Mouse (Mus musculus): ENCODE measurements around the gene Clic1. TPM values are rescaled to one million over a fixed set of nuclear protein-coding genes. Genes with fewer than 3 reads are reported as not detected.
"Not testable (repeated sequence)": the region's sequence is repeated elsewhere in the genome, so short reads cannot be mapped to it uniquely, and the experiment has no call there.

Gene Clic1
- total RNA-seq, 2 experiments from 2014 or later = 9.2 to 9.6 TPM

DNA sequence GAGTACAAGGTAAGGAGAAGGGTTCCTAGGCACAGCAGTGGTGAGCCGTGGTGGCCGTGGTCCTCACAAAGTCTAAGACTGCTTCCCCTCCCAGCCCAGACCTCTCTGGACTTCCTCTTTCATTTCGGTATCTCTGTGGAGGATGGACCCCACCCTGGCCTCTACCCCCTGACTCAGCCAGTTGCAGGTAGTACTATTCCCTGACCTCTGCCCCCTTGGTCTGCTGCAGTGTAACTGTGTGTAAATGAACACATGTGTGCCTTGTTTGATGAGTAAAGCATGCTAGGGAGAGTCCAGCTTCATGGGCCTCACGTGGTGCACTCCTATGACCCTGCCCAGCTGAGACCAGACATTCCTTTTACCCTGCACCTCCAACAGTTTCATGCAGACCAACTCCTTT is 26.0 kb upstream of the Clic1 start:
- no peak for DNase-seq (ENCODE audit: low spot score in 2 of 2)
- no peak for TF ChIP-seq CTCF (conservative IDR thresholded peaks at IDR 0.05)

DNA sequence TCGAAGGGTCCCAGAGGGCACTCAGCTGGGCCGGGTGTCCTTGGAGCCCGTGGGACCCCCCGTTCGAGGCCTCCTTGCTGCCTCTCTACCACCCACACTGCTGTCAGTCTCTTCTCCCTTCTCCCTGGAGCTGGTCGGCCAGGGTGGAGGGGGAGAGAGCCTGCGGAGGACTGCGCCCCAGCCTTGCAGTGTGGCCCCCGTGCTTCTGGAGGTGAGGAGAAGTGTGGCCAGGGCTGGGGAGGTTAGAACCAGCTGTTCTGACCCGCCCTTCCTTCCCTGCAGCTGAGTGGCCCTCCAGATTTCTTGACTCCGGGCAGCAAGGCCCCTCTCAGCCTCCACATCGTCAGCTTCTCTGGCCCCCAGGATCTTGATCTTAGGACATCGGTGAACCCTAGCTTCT is 25.5 kb upstream of the Clic1 start:
- TF ChIP-seq CTCF (conservative IDR thresholded peaks at IDR 0.05) = no peak
- Histone ChIP-seq H3K27ac (no peak overlapping the region), H3K4me3 (no peak overlapping the region)
- no peak for DNase-seq (ENCODE audit: low spot score in 2 of 2)

More for the DNA sequence above, 26.0 kb upstream of the Clic1 start:
- Histone ChIP-seq H3K4me3 (no peak overlapping the region), H3K27ac (no peak overlapping the region)

DNA sequence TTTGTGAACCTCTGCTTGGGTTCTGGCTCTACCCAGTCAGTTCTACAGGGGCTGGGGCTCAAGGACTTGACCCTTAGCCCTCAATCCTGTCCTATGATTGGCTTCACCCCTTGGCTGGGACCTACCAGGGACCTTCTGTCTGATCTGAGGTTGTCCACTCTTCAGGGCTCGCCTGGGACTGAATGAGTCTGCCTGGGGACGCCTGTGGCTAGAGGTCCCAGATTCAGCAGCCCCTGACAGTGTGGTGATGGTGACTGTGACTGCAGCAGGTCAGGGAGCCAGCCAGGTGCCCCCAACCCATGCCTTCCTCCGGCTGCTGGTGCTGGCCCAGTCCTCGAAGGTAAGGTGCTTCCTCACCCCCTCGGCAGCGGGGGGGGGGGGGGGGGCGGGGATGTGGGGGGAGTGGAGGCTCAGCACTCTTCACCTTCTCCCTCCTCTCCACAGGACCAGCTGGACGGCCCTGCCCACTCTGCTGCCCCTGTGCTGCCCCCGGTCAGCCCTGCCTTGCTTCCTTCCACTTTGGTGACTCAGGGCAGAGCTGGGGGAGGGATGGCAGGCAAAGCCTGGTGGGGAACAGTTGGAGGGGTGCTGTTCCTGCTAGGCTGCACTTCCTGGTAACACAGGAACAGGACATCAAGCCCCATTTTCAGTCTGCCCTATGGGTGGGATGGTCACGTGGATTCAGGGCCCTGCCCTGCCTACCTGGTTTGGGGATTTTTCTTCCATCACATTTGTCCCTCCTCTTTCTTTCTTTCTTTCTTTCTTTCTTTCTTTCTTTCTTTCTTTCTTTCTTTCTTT is 24.9 kb upstream of the Clic1 start:
- DNase-seq (ENCODE audit: low spot score in 2 of 2) = no peak
- no peak overlapping the region for H3K27ac ChIP-seq
- TF ChIP-seq CTCF (conservative IDR thresholded peaks at IDR 0.05) = no peak
- H3K4me3 ChIP-seq = no peak overlapping the region

GRCm38 (mm10) chr17:35026206-35026605 is 23.6 kb upstream of the Clic1 start:
- H3K4me3 ChIP-seq = no peak overlapping the region
- H3K27ac ChIP-seq = no peak overlapping the region
- no peak for TF ChIP-seq CTCF (conservative IDR thresholded peaks at IDR 0.05)
- DNase-seq (ENCODE audit: low spot score in 2 of 2) = no peak

GRCm38 (mm10) chr17:35027277-35028068 is 22.3 kb upstream of the Clic1 start, which contains the start of gene Sapcd1:
Gene Sapcd1 (minus strand): TSS chr17:35028016.
- Histone ChIP-seq H3K4me3 (no peak within 1 kb of the TSS), H3K27ac (0 out of 2 replicates have a peak within 1 kb of the TSS, but pooled peaks have one; percentile 32)
- TF ChIP-seq CTCF (conservative IDR thresholded peaks at IDR 0.05) = no peak
- DNase-seq (ENCODE audit: low spot score in 2 of 2) = peak; percentile 35 to 51

DNA sequence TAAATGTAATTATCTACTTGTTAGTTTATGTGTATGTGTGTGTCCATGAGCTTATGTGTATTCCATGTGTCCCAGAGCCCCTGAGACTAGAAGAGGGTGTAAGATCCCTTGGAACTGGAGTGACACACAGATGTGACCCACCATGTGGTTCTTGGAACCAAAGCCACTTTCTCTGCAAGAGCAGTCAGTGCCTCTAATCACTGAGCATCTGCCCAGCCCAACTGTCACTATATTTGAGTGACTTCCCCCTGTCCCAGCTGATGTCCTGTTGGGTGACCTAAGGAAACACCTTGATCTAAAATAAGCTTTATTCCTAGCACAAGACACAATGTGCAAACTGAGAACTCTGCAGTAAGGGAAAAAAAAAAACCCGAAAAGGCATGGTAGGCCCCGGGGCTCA is 21.5 kb upstream of the Clic1 start:
- no peak for TF ChIP-seq CTCF (conservative IDR thresholded peaks at IDR 0.05)
- Histone ChIP-seq H3K4me3 (no peak overlapping the region), H3K27ac (no peak overlapping the region)
- DNase-seq (ENCODE audit: low spot score in 2 of 2) = no peak

- peak; percentile 73 for TF ChIP-seq CTCF (conservative IDR thresholded peaks at IDR 0.05)
- Histone ChIP-seq H3K4me3 (no peak overlapping the region), H3K27ac (no peak overlapping the region)
- no peak for DNase-seq (ENCODE audit: low spot score in 2 of 2)
Measured at GRCm38 (mm10) chr17:35029691-35030532, 19.9 kb upstream of the Clic1 start.

- no peak for DNase-seq (ENCODE audit: low spot score in 2 of 2)
- Histone ChIP-seq H3K4me3 (no peak overlapping the region), H3K27ac (no peak overlapping the region)
- TF ChIP-seq CTCF (conservative IDR thresholded peaks at IDR 0.05) = no peak
Measured at GRCm38 (mm10) chr17:35031272-35031671, 18.5 kb upstream of the Clic1 start.

DNA sequence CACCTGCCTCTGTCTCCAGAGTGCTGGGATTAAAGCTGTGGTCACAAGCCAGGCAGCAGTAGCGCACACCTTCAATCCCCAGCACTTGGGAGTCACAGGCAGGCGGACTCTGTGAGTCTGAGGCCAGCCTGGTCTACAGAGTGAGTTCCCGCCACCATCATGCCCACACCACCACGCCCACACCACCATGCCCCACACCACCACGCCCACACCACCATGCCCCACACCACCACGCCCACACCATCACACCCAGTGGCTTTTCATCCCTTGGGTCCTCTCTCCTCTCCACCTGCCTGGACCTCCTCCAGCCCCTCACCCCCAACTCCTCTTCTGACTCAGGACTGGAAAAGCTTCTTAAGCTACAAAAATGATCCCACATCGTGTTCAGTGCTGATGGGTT is 17.9 kb upstream of the Clic1 start:
- no peak for TF ChIP-seq CTCF (conservative IDR thresholded peaks at IDR 0.05)
- Histone ChIP-seq H3K4me3 (no peak overlapping the region), H3K27ac (no peak overlapping the region)
- no peak for DNase-seq (ENCODE audit: low spot score in 2 of 2)

DNA sequence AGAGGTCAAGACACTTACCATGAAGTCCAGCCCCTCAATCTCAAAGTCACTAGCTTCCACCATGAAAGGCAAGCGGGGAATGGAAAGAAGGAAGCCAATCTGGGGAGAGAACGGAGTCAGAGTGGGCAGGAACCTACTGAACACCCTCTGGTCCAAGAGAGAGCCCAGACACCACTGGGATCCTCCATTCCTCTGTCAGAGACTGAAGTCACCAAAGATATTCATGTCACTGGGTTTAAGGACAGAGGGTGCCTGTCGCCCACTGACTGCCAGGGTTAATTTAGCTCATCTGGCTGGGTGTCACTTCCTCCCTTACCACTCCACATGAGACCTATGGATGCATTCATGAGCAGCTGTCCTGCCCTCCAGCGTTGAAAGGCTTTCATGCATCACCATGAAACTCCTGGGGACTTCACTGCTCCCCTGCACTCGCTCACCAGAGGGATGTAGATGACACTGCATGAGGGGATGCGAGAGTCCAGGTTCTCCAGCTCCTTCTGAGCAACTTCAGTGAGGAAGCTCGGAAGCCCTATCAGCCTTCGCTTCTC is 17.4 kb upstream of the Clic1 start:
- Histone ChIP-seq H3K27ac (no peak overlapping the region), H3K4me3 (no peak overlapping the region)
- TF ChIP-seq CTCF (conservative IDR thresholded peaks at IDR 0.05) = no peak
- no peak for DNase-seq (ENCODE audit: low spot score in 2 of 2)

DNA sequence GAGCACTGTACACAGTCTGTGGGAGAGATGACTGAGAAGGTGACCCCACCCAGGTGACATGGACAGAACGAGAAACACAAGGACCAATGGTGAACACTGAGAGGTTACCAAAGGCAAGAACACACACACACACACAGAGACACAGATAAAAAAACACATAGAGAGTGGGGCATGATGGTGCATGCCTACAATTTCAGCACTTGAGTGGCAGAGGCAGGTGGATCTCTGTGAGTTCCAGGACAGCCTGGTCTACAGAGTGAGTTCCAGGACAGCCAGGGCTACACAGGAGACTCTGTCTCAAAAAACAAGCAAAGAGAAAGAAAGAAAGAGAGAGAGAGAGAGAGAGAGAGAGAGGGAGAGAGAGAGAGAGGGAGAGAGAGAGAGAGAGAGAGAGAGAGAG is 16.1 kb upstream of the Clic1 start:
- not testable (repeated sequence) for H3K4me3 ChIP-seq; DNase-seq (ENCODE audit: low spot score in 2 of 2); H3K27ac ChIP-seq

GRCm38 (mm10) chr17:35034896-35035295 is 14.9 kb upstream of the Clic1 start:
- DNase-seq (ENCODE audit: low spot score in 2 of 2) = no peak
- H3K4me3 ChIP-seq = no peak overlapping the region
- no peak overlapping the region for H3K27ac ChIP-seq
- no peak for TF ChIP-seq CTCF (conservative IDR thresholded peaks at IDR 0.05)
